Mouse (Mus musculus) MEL (cell line): ENCODE measurements around the gene Hist3h2a.
A peak's percentile ranks its signal among the peaks of the same experiment; 100 is the strongest.

Experiments
- CHD2 ChIP-seq: IDR thresholded peaks from 2 replicates; pipeline ENCODE4 v1.6.1; 2011; ENCODE audit warnings: low read length, improper control_type of control experiment
- CTCF ChIP-seq, 3 experiments: IDR thresholded peaks in 2 of 3; conservative IDR thresholded peaks in 1 of 3; 2 replicates each; pipeline ENCODE4 v1.5.1; 2011 to 2012; ENCODE audit warnings: low read length in 3 of 3, low read depth in 2 of 3, mild to moderate bottlenecking in 2 of 3, improper control_type of control experiment in 1 of 3, inconsistent platforms in 1 of 3, mixed read lengths in 1 of 3, moderate library complexity in 1 of 3; ENCODE audit not compliant: control insufficient read depth in 1 of 3, insufficient read depth in 1 of 3, poor library complexity in 1 of 3, severe bottlenecking in 1 of 3
- E2F4 ChIP-seq: IDR thresholded peaks from 2 replicates; pipeline ENCODE4 v1.6.1; 2011; ENCODE audit warnings: low read depth, low read length, improper control_type of control experiment, borderline replicate concordance
- GATA1 ChIP-seq: IDR thresholded peaks from 2 replicates; pipeline ENCODE4 v1.6.1; 2011; ENCODE audit warnings: low read depth, low read length, improper control_type of control experiment
- HCFC1 ChIP-seq: IDR thresholded peaks from 2 replicates; pipeline ENCODE4 v1.6.1; 2012; ENCODE audit warnings: low read depth, mild to moderate bottlenecking, inconsistent platforms, low read length, improper control_type of control experiment, moderate library complexity
- MEF2A ChIP-seq: IDR thresholded peaks from 2 replicates; pipeline ENCODE4 v1.6.1; 2014; ENCODE audit warnings: low read depth, mild to moderate bottlenecking, inconsistent platforms, low read length, improper control_type of control experiment; ENCODE audit not compliant: poor library complexity, insufficient replicate concordance, severe bottlenecking; ENCODE audit errors: extremely low read depth
- MYC ChIP-seq: IDR thresholded peaks from 2 replicates; pipeline ENCODE4 v1.6.1; 2011; ENCODE audit warnings: low read depth, mild to moderate bottlenecking, low read length, improper control_type of control experiment, moderate library complexity
- POLR2A ChIP-seq, 2 experiments: IDR thresholded peaks; 2 replicates each; pipeline ENCODE4 v1.6.1; 2011 to 2012; ENCODE audit warnings: low read length in 2 of 2, mild to moderate bottlenecking in 2 of 2, control low read depth in 1 of 2, improper control_type of control experiment in 1 of 2, low read depth in 1 of 2, moderate library complexity in 1 of 2; ENCODE audit not compliant: control insufficient read depth in 1 of 2, insufficient read depth in 1 of 2, poor library complexity in 1 of 2
- POLR2AphosphoS2 ChIP-seq: IDR thresholded peaks from 2 replicates; pipeline ENCODE4 v1.6.1; 2011; ENCODE audit warnings: low read length, improper control_type of control experiment
- RAD21 ChIP-seq: IDR thresholded peaks from 2 replicates; pipeline ENCODE4 v1.6.1; 2011; ENCODE audit warnings: mild to moderate bottlenecking, low read depth, low read length, improper control_type of control experiment
- SIN3A ChIP-seq: IDR thresholded peaks from 2 replicates; pipeline ENCODE4 v1.6.1; 2012; ENCODE audit warnings: low read length, improper control_type of control experiment, inconsistent platforms
- ZNF384 ChIP-seq: IDR thresholded peaks from 2 replicates; pipeline ENCODE4 v1.6.1; 2012; ENCODE audit warnings: low read depth, mild to moderate bottlenecking, inconsistent platforms, low read length, improper control_type of control experiment

- TF ChIP-seq GATA1: no peak
- TF ChIP-seq POLR2A (IDR thresholded peaks at IDR 0.05; ENCODE audit: control insufficient read depth in 1 of 2, insufficient read depth in 1 of 2, low read depth in 1 of 2, low read length in 2 of 2, poor library complexity in 1 of 2): no peak
- no peak for TF ChIP-seq CHD2
- peak; percentile 20 to 54 (median 33); a peak in 4 of 6 replicates for TF ChIP-seq CTCF (IDR thresholded peaks at IDR 0.05 in 2 of 3, conservative IDR thresholded peaks at IDR 0.05 in 1 of 3; ENCODE audit: control insufficient read depth in 1 of 3, insufficient read depth in 1 of 3, low read depth in 2 of 3, low read length in 3 of 3, poor library complexity in 1 of 3, severe bottlenecking in 1 of 3)
- TF ChIP-seq E2F4: no peak
- no peak for TF ChIP-seq RAD21
- TF ChIP-seq MYC: no peak
- no peak for TF ChIP-seq HCFC1
- no peak for TF ChIP-seq MEF2A
- TF ChIP-seq POLR2AphosphoS2: no peak
- TF ChIP-seq ZNF384: no peak
- TF ChIP-seq SIN3A: no peak
These were observed 16.5 kb downstream of the Hist3h2a start for GRCm38 (mm10) chr11:58970831-58971530.
